8 mouse cellular contexts compared by ENCODE assay signal in the genomic region with DNA sequence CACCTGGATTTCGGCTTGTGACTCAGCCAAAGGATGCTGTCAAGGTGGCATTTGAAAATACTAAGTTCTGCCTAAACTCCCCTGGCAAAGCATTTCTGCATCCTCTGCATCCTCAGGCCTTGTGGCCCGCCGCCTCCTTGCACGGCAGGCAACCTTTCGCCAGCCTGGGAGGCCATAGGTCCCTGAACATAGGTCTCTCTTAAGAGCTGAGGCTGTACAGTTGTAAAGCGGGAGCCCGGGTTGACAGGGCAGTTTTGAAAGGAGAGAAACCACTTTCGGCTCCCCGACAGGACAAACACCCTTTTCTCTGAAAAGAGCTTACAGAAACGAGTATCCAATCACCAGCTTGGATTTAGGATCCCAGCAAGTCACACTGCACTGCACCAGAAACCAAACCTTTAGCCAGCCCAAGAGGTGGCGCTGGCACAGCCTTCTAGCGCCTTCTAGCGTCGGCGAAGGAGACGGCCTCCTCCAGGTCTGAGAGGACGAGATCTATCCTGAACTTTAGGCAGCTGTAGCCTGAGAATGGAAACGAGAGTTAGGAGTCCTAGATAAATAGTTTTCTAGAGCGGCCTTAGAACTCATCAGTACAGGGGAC. TPM values are rescaled to one million over a fixed set of nuclear protein-coding genes. Genes with fewer than 3 reads are reported as not detected.
DNase-seq lines count a peak whose midpoint lies in the region; ATAC-seq lines count a peak whose summit lies in the region.

No protein-coding gene starts in this region.

- H3K27ac ChIP-seq in hindbrain, embryonic 14.5 days = no peak overlapping the region

- ATAC-seq in hindbrain, embryonic 14.5 days (ENCODE audit: low FRiP score) = peak; percentile 79; the same call in 1 of the 2 replicates

- no peaks in the 10 kb centered on the region for H3K9me3 ChIP-seq in hindbrain, embryonic 14.5 days (ENCODE audit: control insufficient read depth, low read length)

- peak; percentile 85 for DNase-seq in WW6 (ENCODE audit: low read depth, low spot score)
- peak; percentile 87 to 88 for DNase-seq in cerebellum, postnatal 10 days
- peak; percentile 61 to 80 for DNase-seq in frontal cortex, postnatal 36 days (ENCODE audit: low spot score in 2 of 2)
- peak; percentile 89 for DNase-seq in hindbrain, embryonic 14.5 days (ENCODE audit: low spot score)
- DNase-seq in layer of hippocampus, postnatal 14 days (ENCODE audit: low spot score in 2 of 2) = peak; percentile 55 to 76
- DNase-seq in lung, postnatal 10 days = peak; percentile 79
- peak; percentile 86 for DNase-seq in retina, embryonic 14.5 days (ENCODE audit: low spot score)
- peak; percentile 84 for DNase-seq in thymus, postnatal 4 days

- H3K4me2 ChIP-seq in hindbrain, embryonic 14.5 days (replicated peaks) = peak overlapping the region; percentile 43

- H3K4me3 ChIP-seq in hindbrain, embryonic 14.5 days (replicated peaks; ENCODE audit: low read length) = 0 out of 2 replicates have a peak overlapping the region, but pooled peaks have one; percentile 8

- no peak overlapping the region for H3K9ac ChIP-seq in hindbrain, embryonic 14.5 days

- no peaks in the 10 kb centered on the region for H3K36me3 ChIP-seq in hindbrain, embryonic 14.5 days (replicated peaks; ENCODE audit: control insufficient read depth, insufficient read depth)

- H3K4me1 ChIP-seq in hindbrain, embryonic 14.5 days (replicated peaks; ENCODE audit: control insufficient read depth, insufficient read depth, low read length) = no peaks in the 10 kb centered on the region

- no peaks in the 10 kb centered on the region for H3K27me3 ChIP-seq in hindbrain, embryonic 14.5 days (ENCODE audit: control insufficient read depth, insufficient read depth, low read length)

- whole genome bisulfite sequencing in hindbrain, embryonic 14.5 days = 9% methylated on average over 19 of the region's 19 CpGs

RNA-seq across cellular contexts. Expression of a gene that starts 50.2 kb away (rescaled TPM):
- 248 and 256 TPM in 2 replicates for polyA plus RNA-seq in hindbrain, embryonic 14.5 days (2014; fragmentation: Nextera tagmentation; extraction: Ambion mirVana)
- total RNA-seq in layer of hippocampus, postnatal 14 days (2021) = 100 to 1,000 TPM; 355 to 387 TPM
